Mouse (Mus musculus) heart, postnatal 36 days (tissue): Measurements from ENCODE around the gene Abcb11. TPM values are rescaled to one million over a fixed set of nuclear protein-coding genes. Genes with fewer than 3 reads are reported as not detected.

Experiments used
- DNase-seq, 2 experiments: peaks; one replicate each; pipeline ENCODE4 v3.0.0; 2021 to 2022
- intact Hi-C: fragments of 180-260 bp; cut with DNase I; formaldehyde crosslinking; loops from one replicate; pipeline ENCODE4 v1.15.1; 2025
- total RNA-seq, 2 experiments: library from RNA; stranded (reverse); gene quantifications; 2 replicates each; pipeline ENCODE4 v1.2.3; 2021

The Abcb11 gene
- total RNA-seq, 2 experiments from 2014 or later = not detected

GRCm38 (mm10) chr2:69193555-69193954 lies 148.9 kb downstream of the Abcb11 start:
- intact Hi-C loops = no loop called here
- no peak for DNase-seq

DNA sequence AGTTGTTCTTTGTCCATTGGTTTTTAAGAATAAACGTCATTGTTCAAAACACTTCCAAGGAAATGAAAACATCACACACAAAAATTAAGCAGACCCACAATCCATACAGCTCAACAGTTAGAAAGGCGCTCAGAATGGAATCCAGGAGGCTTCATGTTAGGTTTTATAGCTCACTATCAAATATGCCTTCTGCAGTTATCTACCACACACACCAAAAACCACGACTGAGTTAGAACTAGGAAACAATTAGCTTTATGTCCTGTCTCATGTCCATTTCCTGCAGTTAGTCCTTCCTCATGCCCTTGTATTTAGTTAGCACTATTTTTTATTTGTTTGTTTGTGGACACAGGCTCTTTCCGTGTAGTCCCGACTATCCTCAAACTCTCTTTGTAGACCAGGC lies 151.4 kb downstream of the Abcb11 start:
- intact Hi-C loops = no loop called here

DNA sequence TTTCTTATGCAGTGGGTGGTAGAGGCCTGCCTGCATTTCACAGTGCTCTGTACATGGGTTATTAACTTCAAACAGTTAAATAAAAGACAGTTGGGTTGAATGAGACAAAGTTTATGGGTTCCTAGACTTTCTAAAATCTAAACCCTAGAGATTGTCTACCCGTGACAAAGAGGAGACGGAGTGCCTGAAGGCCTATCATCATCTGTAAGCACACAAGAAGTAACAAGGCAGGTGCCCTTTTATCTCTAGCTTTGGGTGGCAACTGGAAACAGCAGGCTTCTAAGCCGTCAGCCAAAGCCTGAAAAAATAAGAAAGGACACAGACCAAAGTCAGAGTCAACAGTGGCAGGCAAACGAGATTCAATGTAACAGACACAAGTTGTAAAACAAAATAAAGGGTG lies 153.2 kb downstream of the Abcb11 start:
- DNase-seq = no peak
- intact Hi-C loops = no loop called here

More for the DNA sequence above, 151.4 kb downstream of the Abcb11 start:
- no peak for DNase-seq

DNA sequence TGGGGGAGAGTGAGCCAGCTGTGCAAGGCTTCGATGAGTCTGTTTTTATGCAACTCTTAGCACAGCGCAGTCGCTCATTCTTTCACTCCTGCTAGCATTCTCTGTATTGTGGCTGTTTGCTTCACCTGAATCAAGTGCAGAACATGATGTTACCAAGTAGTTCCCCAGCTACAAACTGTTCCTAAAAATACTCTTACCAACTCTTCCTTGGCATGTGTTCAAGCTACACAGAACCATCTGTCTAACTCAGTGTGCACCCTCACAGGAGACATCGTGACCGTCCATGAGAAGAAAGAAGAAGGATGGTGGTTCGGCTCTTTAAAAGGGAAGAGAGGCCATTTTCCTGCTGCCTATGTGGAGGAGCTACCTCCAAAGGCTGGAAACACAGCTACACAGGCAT lies 153.7 kb downstream of the Abcb11 start:
- DNase-seq = no peak
- intact Hi-C loops = no loop called here

Other genes with a start within 250 kb of the Abcb11 start
- 1 to 10 TPM; 4.6 to 5.2 TPM for gene Nostrin, start 206.8 kb downstream of the Abcb11 start, total RNA-seq
- gene Spc25, start 136.4 kb downstream of the Abcb11 start, total RNA-seq = 1 to 10 TPM in 1 of 2 experiments, under 1 TPM in 1; 0.92 to 1.3 TPM
- gene G6pc2, start 131.5 kb downstream of the Abcb11 start, total RNA-seq = not detected
- under 1 TPM; 0.11 to 0.19 TPM for gene Dhrs9, start 37.8 kb upstream of the Abcb11 start, total RNA-seq
- gene Lrp2, start 243.4 kb upstream of the Abcb11 start, total RNA-seq = 1 to 10 TPM in 1 of 2 experiments, under 1 TPM in 1; 0.89 to 1.7 TPM